Mouse (Mus musculus): Measurements from ENCODE around the gene Cwc27.

Cwc27 gene

DNA sequence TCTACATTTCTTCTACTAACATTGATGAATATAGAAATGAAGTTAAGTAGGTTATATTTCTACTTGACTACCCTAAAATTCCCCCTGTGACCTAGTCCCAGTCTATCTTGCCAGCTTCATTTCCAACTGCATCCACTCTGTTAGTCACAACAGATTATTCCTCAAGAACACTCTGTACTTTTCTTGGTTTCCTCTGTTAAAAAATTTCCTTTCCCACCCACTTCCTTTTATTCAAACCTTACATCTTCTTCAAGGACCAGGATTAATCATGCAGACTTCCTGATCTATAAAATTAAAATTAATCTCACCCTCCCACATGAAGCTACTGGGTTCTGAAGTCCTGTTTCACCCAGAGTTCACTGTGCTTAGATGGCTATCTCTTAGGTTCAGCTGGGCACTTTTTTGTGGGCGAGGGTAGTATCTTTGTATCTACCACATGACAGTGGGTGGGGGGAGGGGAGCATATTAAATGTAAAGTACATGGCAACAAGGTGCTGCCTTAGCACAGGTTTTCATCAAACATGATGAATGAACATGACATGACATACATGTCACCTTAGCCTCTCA is 37.8 kb downstream of the Cwc27 start:
- no peak for DNase-seq (ENCODE audit: low spot score)

DNA sequence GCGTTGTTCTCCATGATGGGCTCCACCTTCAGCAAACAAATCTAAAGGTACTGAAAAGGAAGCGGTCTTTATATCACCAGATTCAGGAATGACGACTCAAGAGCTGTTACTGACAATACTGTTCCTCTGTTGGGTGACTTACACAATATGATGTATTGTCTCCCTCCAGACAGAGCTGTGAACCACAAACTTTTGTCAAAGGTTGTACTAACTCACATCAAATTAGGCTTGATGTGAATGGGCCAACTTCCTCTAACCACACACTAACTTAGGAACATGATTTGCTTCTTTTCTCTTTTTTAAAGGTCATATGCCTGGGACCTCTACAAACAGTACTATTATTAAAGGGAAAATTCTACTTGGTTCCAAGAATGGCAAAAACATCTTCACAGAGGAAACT is 53.7 kb downstream of the Cwc27 start:
- DNase-seq (ENCODE audit: low spot score), result no peak

DNA sequence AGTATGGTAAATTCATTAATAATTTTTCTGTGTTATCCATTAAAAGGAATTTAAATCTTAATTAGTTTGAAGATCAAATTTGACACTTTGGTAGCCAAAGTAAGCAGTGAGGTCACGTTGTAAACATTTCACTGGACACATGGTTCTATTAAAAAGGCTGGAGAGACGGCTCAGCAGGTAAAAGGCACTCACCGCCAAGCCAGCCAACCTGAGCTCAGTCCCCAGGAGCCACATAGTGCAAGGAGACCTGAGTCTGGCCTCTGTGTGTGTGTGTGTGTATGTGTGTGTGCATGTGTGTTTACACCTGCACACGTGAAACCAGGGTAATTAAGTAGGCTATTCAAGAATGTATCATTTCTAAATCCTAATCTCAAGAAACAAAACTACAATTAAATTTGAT is 54.5 kb downstream of the Cwc27 start:
- DNase-seq (ENCODE audit: low spot score), result no peak

DNA sequence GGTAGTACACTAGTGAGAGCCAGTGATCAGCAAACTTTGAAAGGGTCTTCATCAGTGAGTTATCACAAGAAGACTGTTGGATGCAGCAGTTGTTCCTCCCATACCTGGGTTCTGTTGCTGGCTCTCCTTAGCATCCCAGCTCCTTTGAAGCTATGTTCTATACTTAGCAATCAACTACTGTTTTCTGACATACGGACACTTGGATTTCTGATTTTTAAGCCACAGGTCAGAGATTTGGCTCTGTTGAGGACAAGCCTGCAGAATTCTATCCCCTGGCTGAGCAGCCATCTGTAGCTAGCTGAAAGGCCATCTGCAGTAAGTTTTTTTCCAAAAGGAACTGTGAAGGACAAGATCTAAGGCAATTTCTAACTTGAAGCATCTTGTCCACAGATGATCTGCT is 57.6 kb downstream of the Cwc27 start:
- DNase-seq (ENCODE audit: low spot score), result no peak

DNA sequence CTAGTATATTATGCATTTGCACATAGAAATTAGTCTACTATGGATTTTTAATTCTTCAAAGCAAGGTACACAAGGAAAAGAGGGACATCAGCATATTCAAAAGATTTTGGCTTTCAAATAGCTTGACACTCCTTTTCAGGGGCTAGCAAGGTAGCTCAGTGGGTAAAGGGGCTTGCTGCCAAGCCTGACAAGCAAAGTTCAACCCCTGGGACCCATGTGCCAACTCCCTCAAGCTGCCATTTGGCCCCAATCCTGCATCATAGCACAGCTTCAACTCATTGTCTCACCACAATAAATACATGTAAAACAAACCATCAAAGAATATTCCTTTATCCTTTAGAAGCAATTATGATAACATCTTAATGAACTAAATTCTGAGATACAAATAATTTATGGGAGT is 69.9 kb downstream of the Cwc27 start:
- no peak for DNase-seq (ENCODE audit: low spot score)

DNA sequence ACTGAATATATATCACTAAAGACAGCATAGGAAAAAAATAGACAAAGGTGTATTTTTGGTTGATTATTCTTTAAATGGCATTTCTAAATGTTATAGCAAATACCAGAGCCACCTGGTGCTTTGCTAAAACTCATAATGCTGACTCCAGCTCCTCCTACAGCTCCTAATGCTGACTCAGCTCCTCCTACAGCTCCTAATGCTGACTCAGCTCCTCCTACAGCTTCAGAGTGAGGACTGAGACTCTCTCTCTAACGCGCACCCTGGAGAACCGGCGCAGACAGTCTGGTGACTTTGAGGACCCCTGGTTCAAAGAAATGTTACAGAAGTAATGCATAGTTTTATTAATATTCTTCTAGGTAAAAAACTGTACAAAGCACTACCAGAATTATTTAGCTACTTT is 74.1 kb downstream of the Cwc27 start:
- no peak for DNase-seq (ENCODE audit: low spot score)

DNA sequence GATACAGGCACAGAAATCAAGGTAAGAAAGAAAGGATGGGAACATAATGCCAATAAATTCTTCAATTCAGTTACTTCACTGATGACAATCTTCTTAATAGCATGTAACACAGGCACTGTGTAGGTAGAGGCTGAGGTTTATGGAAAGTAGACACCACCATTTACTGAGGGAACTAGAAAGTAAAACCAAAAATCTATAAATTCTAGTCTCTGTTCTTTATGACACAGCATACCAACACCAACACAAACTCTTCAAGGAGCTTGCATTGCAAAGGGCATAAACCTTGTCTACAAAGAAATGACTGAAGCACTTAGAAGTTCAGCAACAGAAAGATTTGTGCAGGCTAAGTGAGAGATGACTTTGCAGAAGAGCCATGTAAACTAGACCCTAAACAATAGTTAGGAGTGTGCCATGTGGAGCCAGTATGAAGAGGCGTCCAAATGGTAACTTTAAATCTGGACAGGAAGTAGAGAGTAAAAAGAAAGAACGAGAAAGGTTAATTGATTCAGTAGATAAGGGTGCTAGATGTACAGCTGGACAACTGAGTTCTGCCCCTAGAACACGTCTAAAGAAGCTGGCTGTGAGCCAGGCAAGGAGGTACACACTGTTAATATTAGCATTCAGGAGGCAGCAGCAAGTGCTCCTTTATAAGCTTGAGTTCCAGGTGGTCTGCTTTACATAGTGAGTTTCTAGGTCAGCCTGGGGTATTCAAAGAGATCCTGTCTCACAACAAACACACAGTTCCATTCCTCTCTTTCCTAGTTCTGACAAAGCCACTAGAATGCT is 87.5 kb downstream of the Cwc27 start:
- DNase-seq (ENCODE audit: low spot score), result no peak

DNA sequence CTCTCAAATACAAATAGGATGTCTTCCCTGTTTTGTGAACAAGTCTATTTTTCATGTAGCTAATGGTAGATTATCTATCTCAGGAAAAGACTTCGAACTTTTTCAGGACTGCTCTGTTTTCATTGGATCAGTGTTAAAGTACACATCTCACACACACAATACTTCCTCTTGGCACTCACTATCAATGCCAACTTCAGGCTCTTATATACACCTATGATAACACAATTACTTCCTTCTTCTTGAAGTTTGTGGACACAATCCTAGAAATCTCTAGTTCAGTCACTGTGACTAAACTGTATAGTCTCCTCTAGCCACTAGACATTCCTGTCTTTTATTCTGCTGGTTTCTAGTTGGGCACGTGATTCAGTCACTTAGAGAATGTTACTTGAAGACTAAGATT is 89.3 kb downstream of the Cwc27 start:
- no peak for DNase-seq (ENCODE audit: low spot score)

DNA sequence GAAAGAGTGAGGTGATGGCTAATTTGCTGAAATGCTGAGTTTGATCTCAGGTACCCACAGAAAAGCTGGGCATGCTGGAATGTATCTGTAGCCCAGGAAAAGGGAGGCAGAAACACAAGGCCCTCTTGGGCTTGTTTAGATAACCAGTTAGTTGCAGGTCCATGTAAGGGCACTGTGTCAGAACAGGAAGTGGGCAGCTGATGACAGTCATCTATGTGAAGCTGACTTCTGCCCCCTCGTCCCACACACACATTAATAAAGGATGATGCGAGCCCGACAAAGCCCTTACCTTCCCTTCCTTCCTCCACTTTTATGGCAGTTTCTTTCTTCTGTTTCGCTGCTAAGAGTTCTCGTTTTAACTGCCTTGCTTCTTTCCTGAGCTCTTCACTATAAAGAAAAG is 96.8 kb downstream of the Cwc27 start:
- no peak for DNase-seq (ENCODE audit: low spot score)

DNA sequence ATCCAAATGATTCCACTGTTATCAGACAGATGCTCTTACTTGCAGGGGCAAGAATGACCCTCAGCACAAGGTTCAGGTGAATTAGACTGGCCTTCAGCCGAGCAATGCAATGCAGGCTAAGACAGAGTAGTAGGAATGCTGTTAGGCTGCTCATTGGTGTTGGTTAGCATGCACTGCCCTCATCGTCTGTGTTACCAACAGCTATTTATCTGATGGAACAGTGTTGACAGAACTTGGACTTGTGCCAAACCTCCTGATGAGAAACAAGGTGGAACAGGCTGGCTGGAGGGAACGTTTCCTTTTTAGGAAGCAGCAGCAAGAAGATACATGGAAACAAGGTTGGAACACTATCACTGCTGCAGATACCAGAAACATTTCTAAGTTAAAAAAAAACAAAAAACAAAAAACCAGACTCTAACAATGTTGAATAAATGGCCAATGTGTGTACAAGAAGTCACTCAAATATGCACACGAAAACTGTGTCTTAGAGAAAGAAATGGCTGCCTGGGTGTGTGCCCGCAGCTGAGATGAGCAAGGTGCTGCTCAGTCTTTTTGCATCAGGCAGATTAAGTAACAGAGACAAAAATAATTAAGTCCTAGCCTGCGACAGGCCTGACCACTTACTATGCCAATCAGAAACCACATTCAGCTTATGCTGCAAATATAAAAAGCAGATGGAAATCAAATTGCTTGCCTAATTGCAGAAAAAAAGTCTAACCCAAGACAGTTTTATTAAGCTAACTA is 122.2 kb downstream of the Cwc27 start:
- peak; percentile 34 for DNase-seq (ENCODE audit: low spot score)

DNA sequence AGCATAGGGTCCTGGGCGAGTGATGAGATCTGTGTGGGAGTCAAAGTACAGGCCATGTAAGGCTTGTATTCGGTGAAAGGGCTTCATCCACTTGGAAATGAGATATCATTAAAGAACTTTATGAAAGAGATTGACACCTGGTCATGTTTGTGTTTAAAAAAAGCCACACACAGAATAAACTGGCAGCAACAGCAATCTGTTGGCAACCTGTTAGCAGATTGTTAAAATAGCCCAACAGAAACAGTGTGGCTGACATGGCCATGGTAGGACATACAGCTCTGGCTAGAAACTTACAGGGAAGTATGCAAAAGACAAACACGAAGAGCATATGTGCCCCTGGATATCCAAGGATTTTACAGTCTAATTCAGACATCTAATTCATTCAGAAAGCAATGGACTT is 124.2 kb downstream of the Cwc27 start:
- no peak for DNase-seq (ENCODE audit: low spot score)

DNA sequence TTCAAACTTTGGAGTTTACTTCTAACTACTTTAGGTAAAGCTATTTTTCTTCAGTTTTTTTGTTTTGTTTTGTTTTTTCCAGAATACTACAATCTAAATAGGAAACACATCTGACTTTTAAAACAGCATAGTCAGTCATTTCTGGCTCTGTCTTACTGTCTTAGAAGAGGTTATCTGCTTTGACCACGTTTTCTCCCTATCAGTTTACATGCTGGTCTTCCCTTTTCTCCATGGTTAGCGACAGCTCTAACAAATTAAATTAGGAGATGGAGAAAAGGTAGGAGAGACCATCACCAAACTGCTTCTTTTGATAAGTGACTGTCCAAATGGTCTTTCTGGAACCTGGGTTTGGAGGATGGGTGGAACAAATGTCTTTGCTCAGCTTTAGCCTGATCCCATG is 131.4 kb downstream of the Cwc27 start:
- no peak for DNase-seq (ENCODE audit: low spot score)

DNA sequence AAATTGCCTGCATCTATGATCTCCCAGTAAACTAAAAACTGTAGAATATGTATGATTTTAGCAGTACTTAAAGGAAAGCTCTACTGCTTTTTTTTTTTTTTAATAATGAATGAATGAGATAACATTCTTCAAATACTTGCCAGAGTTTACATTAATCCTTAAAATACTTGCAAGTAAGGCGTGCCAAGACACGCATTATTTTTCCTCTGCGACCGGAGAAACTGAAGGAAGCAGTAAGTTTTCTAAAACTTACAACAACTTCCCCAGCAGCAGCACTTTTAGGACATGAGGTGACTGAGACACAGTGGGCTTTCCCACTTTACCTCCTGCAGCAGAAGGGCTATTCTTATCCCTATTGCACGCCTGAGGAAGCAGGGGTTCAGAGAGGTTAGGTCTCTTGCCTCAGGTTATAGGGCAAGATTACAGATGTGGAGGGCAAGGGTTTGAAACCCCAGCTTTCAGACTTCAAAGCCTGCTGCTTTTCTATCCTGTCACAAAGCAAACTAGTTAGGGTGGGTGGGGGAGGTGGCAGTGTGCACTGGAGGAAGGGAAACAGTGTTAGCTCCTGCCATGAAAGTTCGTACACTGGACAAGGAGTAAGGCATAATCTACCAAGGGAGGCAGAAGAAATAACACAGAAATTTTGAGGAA is 132.5 kb downstream of the Cwc27 start:
- DNase-seq (ENCODE audit: low spot score), result no peak

DNA sequence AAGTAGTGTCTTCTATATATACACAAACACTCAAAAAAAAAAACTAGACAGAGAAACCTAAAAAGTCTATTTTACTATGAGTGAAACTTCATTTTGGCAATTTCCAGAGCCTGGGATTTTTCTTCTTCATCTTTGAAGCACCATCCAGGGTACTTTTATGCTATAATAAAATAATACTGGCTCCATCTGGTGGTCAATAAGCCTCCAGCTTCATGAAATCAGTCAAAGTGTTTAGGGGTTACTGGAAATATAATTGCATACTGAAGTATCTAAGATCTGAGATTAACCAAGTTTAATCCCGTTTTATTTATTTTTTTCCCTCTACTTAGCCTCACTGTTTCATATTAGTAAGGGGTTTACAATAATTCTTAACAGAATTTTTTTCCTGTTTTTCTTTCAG is 135.7 kb downstream of the Cwc27 start:
- DNase-seq (ENCODE audit: low spot score), result no peak

DNA sequence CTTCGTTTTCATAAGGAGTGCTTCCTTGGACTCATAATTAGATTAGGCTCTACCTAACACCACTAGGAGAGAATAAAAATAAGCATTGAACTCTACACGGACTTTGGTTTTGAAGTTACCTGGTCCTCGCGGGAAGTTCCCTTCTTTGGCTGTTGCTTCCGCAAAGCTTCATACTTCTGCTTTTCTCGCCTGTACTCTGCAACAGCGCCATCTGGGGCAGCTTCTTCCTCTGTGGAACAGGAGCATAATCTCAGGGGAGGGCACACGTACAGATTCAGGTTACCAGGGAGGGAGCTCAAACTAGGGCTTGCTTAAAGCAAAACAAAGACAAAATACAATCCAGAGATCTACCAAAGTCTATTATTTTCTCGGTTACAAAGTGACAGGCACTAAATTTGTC is 155.8 kb downstream of the Cwc27 start:
- no peak for DNase-seq (ENCODE audit: low spot score)

DNA sequence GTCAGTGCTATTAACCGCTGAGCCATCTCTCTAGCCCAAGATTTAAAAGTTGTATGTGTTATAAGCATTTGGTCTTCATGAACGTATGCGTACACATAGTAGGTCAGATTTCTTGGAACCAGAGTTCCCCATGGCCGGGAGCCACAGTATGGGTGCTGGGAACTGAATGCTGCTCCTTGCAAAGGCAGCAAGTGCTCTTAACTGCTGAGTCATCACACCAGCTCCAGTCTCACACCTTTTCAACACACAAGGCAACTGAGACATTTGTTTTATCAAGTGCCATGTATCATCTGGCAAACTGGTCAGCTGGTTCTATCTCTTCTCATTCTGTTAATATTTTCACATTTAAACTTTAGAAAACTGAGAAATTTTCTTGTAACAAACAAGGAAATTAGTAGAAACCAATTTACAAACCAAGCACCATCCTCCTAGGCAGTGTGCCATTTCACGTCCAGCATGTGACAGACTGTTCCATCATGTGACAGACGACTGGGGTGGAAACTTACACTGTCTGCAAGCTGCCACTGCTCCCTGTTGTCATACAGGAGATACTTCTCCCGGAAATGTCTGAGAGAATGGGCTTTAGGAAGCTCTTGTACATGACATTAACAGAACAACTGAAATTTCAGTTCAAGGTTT is 156.8 kb downstream of the Cwc27 start:
- DNase-seq (ENCODE audit: low spot score), result no peak

DNA sequence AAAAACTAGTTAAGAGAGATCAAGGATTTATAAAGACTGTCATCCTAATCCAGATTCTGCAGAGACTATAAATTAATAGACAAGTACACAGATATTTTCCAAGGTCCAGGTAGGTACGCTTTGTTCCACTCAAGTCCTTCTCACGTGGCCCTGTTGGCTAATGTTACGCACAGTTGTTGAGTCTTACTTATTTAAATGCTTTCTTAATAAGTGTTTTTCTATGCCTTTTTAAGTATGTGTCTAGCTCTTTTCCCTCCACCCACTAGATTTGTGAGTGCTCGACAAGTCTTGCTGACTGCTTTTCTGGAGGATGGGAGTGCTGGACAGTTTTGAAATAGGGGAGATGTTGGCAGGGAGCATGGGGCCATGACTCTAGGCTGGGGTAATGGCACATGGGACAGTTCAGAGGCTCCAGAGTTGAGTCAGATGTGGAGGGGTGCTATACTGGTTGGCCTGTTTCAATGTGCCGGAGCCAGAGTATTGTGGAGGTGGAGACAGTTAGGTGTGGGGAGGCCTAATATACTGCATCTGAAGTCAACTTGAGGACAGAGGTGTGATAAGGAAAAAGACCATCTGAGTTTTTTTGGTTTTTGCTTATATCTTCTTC is 160.2 kb downstream of the Cwc27 start:
- DNase-seq (ENCODE audit: low spot score), result no peak

DNA sequence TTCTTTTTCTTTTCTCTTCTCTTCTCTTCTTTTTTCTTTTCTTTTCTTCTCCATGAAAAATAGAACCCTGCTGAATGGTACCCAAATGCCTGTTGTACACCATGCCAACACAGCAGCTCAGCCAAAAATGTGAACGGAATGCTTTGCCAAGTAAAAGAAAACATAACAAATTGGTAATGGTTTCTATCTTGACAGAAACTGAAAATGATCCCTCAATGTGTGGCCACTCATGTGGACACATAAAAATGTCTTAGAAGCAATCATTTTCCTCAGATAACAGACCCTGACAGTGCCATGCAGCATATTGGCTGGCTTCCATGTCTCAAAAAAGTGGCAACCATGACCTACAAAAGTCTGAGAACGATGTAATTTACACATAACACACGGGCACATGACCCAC is 161.8 kb downstream of the Cwc27 start:
- DNase-seq (ENCODE audit: low spot score), result no peak

DNA sequence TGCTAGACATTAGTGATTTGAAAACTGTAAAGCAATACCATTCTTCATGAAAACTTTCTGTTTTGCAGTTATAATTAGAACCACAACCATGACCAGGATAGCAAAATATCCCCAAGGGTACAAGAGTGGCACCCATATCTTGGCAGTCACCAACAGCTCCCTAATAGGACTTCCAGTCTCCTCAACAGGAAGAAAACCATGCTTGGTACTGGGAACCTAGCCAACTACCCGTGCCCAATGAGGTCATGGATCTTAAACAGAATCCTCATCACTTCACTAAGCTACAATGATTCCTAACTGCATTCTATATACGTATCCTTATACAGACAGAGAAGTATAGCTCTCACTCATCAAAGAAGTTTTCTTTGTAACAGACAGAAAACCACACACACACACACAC is 165.2 kb downstream of the Cwc27 start:
- no peak for DNase-seq (ENCODE audit: low spot score)

DNA sequence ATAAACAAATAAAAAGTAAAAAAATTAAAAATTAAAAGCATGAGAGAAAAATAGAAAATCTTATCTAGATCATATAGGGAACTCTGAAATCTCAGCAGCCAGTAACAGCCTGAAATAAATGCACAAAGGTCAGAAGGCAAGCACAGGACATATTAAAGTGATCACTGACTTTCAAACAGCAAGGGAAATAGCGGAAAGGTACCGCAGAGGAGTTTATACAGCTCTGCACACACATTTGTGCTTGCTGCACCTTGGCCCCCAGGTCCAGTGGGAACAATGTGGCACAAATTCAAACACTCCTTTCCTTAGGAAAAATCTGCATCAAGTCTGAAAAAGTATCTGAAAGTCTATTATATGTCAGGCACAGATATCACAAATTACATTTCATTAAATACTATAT is 166.3 kb downstream of the Cwc27 start:
- no peak for DNase-seq (ENCODE audit: low spot score)

DNA sequence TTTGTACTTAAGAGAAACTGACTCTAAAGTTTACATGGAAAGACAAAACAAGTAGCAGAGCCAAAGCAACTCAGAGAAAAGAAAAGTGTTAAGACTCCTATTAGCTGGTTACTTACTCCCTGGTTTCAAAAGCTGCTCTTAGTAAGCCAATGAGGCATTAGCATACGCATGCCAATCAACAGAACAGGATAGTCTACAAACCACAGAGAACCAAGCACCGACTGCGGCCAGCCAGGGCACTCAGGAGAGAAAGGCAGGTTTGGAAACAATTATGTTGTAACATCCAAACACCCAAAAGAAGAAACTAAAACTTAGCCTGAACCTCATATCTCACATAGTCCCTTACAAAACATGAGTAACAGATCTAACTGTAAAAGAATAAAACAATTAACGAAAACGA is 166.8 kb downstream of the Cwc27 start:
- no peak for DNase-seq (ENCODE audit: low spot score)
